Mouse (Mus musculus) E14TG2a.4 (cell line): ENCODE measurements at regions not wholly inside any gene's neighbourhood (a gene's known extent, or its start where the extent isn't known, plus 50 kb on each side); places are given as distances from the start of the nearest gene placed in this dataset.
"Not testable (repeated sequence)": the region's sequence is repeated elsewhere in the genome, so short reads cannot be mapped to it uniquely, and the experiment has no call there.

ENCODE experiments used
- H3K27me3 ChIP-seq: 2 replicates; pipeline ENCODE4 v1.6.1; 2014; ENCODE audit warnings: low read length, control low read depth; ENCODE audit not compliant: insufficient read depth
- H3K36me3 ChIP-seq: 2 replicates; pipeline ENCODE4 v1.6.1; 2014; ENCODE audit warnings: low read length, control low read depth; ENCODE audit not compliant: insufficient read depth
- H3K4me1 ChIP-seq: replicated peaks from 2 replicates; pipeline ENCODE4 v1.6.1; 2014; ENCODE audit warnings: low read depth, low read length, control low read depth
- H3K4me3 ChIP-seq: replicated peaks from 2 replicates; pipeline ENCODE4 v1.5.1; 2014; ENCODE audit warnings: mild to moderate bottlenecking, low read length
- H3K9me3 ChIP-seq: 2 replicates; pipeline ENCODE4 v1.6.1; 2014; ENCODE audit warnings: low read length, control low read depth
- CTCF ChIP-seq: conservative IDR thresholded peaks from 2 replicates; pipeline ENCODE4 v1.5.1; 2014; ENCODE audit warnings: low read length
- NANOG ChIP-seq: IDR thresholded peaks from 2 replicates; pipeline ENCODE4 v1.6.1; 2014; ENCODE audit warnings: borderline replicate concordance, low read length, mixed read lengths
- POU5F1 ChIP-seq: IDR thresholded peaks from 2 replicates; pipeline ENCODE4 v1.6.1; 2014; ENCODE audit warnings: low read length, borderline replicate concordance

GRCm38 (mm10) chr3:9067048-9067447 is 542.8 kb downstream of the Zfp704 start:
- Histone ChIP-seq H3K27me3 (peaks cover 2% of the 10 kb centered on the region; the same call in 1 of the 2 replicates), H3K4me1 (peaks cover 33% of the 10 kb centered on the region), H3K9me3 (no peaks in the 10 kb centered on the region), H3K4me3 (no peak overlapping the region; the same call in 1 of the 2 replicates), H3K36me3 (no peaks in the 10 kb centered on the region)
- TF ChIP-seq POU5F1 (no peak), NANOG (no peak), CTCF (peak; percentile 67)

GRCm38 (mm10) chr3:9066374-9066773 is 543.5 kb downstream of the Zfp704 start:
- H3K4me3 ChIP-seq: no peak overlapping the region
- TF ChIP-seq NANOG (no peak), CTCF (no peak), POU5F1 (no peak)
- H3K9me3 ChIP-seq: no peaks in the 10 kb centered on the region
- H3K4me1 ChIP-seq: peaks cover 27% of the 10 kb centered on the region
- H3K27me3 ChIP-seq: peaks cover 2% of the 10 kb centered on the region; the same call in 1 of the 2 replicates
- no peaks in the 10 kb centered on the region for H3K36me3 ChIP-seq

DNA sequence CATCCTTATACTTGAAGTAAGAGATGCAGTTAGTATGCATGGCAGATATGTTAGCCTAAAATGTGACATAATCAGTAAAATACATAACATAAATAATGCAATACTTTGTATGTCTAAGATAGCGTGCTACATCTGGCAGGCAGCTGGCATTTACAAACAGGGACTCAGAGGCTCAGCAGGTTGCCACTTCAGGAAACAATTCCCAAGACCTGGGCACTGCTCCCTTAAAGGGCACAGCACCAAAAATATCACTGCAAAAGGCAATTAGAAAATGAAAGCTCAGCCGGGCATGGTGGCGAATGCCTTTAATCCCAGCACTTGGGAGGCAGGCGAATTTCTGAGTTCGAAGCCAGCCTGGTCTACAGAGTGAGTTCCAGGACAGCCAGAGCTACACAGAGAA is 544.0 kb downstream of the Zfp704 start:
- H3K9me3 ChIP-seq: no peaks in the 10 kb centered on the region
- TF ChIP-seq POU5F1: no peak
- no peak for TF ChIP-seq NANOG
- TF ChIP-seq CTCF: no peak
- peaks cover 27% of the 10 kb centered on the region for H3K4me1 ChIP-seq
- H3K36me3 ChIP-seq: no peaks in the 10 kb centered on the region
- peaks cover 2% of the 10 kb centered on the region; the same call in 1 of the 2 replicates for H3K27me3 ChIP-seq
- no peak overlapping the region for H3K4me3 ChIP-seq

DNA sequence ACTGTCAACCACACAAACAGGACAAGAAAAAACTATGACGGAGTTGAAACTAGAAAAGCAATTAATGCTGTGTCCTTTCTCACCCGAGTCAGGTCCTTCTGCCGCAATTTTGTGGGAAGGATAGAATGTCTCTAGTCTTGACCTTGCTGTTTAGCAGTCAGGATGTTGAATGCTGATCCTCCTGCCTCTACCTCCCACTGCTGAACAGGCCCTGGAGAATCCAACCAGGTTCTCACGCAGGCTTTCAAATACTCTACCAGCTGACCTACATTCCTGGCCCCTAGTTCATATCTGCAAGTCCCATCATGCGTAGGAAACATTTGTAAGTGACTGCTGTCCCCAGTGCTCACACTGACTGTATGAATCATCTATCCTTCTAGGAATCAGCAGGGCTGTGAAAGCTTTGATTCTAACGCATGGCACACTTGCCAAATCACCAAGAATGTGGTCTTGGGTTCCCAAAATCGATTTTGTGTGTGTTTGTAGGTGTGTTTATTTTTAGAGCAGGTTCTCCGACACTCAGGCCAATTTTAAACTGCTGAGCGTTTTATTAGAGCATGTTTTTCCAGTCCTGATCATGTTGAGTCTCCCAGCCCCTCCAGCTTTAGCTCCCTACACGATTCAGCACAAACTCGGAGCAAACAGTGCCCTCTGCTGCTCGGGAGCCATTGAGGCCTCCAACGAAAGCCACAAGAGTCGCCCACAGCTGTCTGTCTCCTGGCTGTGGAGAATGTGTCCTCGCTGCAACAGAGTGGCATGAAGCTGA is 545.4 kb downstream of the Zfp704 start:
- Histone ChIP-seq H3K4me1 (peaks cover 27% of the 10 kb centered on the region), H3K9me3 (no peaks in the 10 kb centered on the region), H3K4me3 (no peak overlapping the region), H3K36me3 (no peaks in the 10 kb centered on the region), H3K27me3 (peaks cover 2% of the 10 kb centered on the region; the same call in 1 of the 2 replicates)
- TF ChIP-seq POU5F1 (no peak), CTCF (peak; percentile 62), NANOG (no peak)

- no peak for TF ChIP-seq POU5F1
- no peak for TF ChIP-seq CTCF
- no peak for TF ChIP-seq NANOG
- peaks cover 30% of the 10 kb centered on the region for H3K4me1 ChIP-seq
- peaks cover 2% of the 10 kb centered on the region; the same call in 1 of the 2 replicates for H3K27me3 ChIP-seq
- H3K9me3 ChIP-seq: no peaks in the 10 kb centered on the region
- no peaks in the 10 kb centered on the region for H3K36me3 ChIP-seq
- no peak overlapping the region for H3K4me3 ChIP-seq
Observed at GRCm38 (mm10) chr3:9063662-9064061, 546.2 kb downstream of the Zfp704 start.

DNA sequence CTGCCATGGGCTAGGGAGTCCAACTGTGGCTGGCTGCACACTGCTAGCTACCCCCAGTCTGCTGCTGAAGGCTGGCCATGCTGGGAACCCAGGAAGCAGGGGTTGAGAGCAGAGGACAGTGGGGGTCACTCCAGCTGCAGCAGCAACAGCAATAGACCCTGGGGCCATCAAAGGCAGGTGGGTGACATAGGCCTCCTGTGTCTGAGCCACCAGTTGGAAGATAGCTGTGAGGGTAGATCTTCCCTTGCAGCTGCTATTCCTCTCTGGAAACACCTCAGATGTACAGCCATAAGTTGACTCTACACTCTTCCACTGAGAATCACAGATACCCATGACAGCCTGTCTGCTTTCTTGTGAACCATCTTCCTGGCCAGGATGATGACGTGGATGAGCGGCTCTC is 548.5 kb downstream of the Zfp704 start:
- H3K27me3 ChIP-seq: peaks cover 2% of the 10 kb centered on the region; the same call in 1 of the 2 replicates
- peaks cover 45% of the 10 kb centered on the region for H3K4me1 ChIP-seq
- TF ChIP-seq POU5F1 (no peak), CTCF (no peak), NANOG (no peak)
- no peak overlapping the region for H3K4me3 ChIP-seq
- no peaks in the 10 kb centered on the region for H3K9me3 ChIP-seq
- H3K36me3 ChIP-seq: no peaks in the 10 kb centered on the region

GRCm38 (mm10) chr3:9057703-9058102 is 552.2 kb downstream of the Zfp704 start:
- Histone ChIP-seq H3K4me3 (0 out of 2 replicates have a peak overlapping the region, but pooled peaks have one; percentile 10), H3K4me1 (peaks cover 54% of the 10 kb centered on the region)
- H3K27me3 ChIP-seq, H3K9me3 ChIP-seq, H3K36me3 ChIP-seq: not testable (repeated sequence)
- TF ChIP-seq NANOG: peak; percentile 44; the same call in 1 of the 2 replicates

GRCm38 (mm10) chr3:9056846-9057245 is 553.0 kb downstream of the Zfp704 start:
- TF ChIP-seq CTCF: no peak
- TF ChIP-seq NANOG: no peak
- TF ChIP-seq POU5F1: no peak
- H3K36me3 ChIP-seq: no peaks in the 10 kb centered on the region

GRCm38 (mm10) chr3:9055780-9056179 is 554.1 kb downstream of the Zfp704 start:
- TF ChIP-seq POU5F1: no peak
- no peak for TF ChIP-seq CTCF
- no peak for TF ChIP-seq NANOG
- H3K9me3 ChIP-seq: no peaks in the 10 kb centered on the region
- H3K4me3 ChIP-seq: no peak overlapping the region
- no peaks in the 10 kb centered on the region for H3K36me3 ChIP-seq
- H3K27me3 ChIP-seq: no peaks in the 10 kb centered on the region
- peaks cover 69% of the 10 kb centered on the region for H3K4me1 ChIP-seq

More at GRCm38 (mm10) chr3:9056846-9057245, 553.0 kb downstream of the Zfp704 start:
- Histone ChIP-seq H3K9me3 (no peaks in the 10 kb centered on the region), H3K4me3 (no peak overlapping the region), H3K27me3 (no peaks in the 10 kb centered on the region), H3K4me1 (peaks cover 62% of the 10 kb centered on the region)
